Mouse (Mus musculus): ENCODE data around the gene Egf.

DNA sequence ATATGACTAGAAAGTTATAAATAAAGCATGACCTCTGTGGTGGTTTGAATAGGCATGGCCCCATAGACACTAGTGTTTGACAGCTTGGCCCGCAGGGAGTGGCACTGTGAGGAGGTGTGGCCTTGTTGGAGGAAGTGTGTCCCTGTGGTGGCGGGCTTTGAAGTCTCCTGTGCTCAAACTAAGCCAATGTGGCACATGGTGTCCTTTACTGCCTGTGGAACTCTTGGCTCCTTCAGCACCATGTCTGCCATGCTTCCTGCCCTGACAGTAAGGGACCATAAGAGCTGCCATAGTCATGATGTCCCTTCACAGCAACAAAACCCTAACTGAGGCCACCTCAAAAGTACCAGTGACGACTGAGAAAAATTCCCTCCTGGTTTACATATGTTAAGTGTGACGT, 102.6 kb downstream of the Egf start:
- no peak for TF ChIP-seq TAL1 (IDR thresholded peaks at IDR 0.05; ENCODE audit: low read length)
- no peak for TF ChIP-seq GATA1 (IDR thresholded peaks at IDR 0.05; ENCODE audit: low read length)

Measured in erythroblast, embryonic 14.5 days (primary cell).